8 mouse cellular contexts compared by ENCODE assay signal in genomic region chr17:35578211-35578610, GRCm38 (mm10). TPM values are rescaled to one million over a fixed set of nuclear protein-coding genes. Genes with fewer than 3 reads are reported as not detected.
DNase-seq lines count a peak whose midpoint lies in the region; ATAC-seq and TF ChIP-seq lines count a peak whose summit lies in the region.

No protein-coding gene starts in this region.

- H3K4me2 ChIP-seq in CH12.LX (ENCODE audit: insufficient read depth, low read depth, poor library complexity, severe bottlenecking): no peak overlapping the region
- H3K4me2 ChIP-seq in lung, embryonic 16.5 days (ENCODE audit: low read depth, low read length): no peak overlapping the region

- in situ Hi-C loops in CH12.LX (cut with MboI; ENCODE audit: low pct_ligation_motif_present, low pct_unique_long_range_greater_than_20kb, low sequenced_read_pairs): no loop called here

- no peak for TF ChIP-seq POLR2A in CH12.LX (IDR thresholded peaks at IDR 0.05; ENCODE audit: low read depth, low read length)

- 20% methylated on average over 6 of the region's 6 CpGs for WGBS in lung, embryonic 16.5 days

- peaks cover 0 to 8% of the 10 kb centered on the region in 2 experiments; a peak in 2 of 4 replicates for H3K4me1 ChIP-seq in CH12.LX (ENCODE audit: control insufficient read depth in 1 of 2, insufficient read depth in 2 of 2)
- peaks cover 2% of the 10 kb centered on the region; the same call in 1 of the 2 replicates for H3K4me1 ChIP-seq in lung, embryonic 16.5 days (replicated peaks; ENCODE audit: control insufficient read depth, insufficient read depth, low read length)

- no peaks in the 10 kb centered on the region for H3K79me2 ChIP-seq in CH12.LX (replicated peaks; ENCODE audit: control insufficient read depth, extremely low read depth, insufficient read depth, poor library complexity, severe bottlenecking)

- DNase-seq in 3T3-L1 (ENCODE audit: low read depth, low spot score) (peak; percentile 98), CH12.LX (ENCODE audit: extremely low read depth) (peak; percentile 88)
- DNase-seq in c-Kit-positive CD71-negative TER-119-negative erythroid progenitor cells, embryonic 14.5 days (ENCODE audit: low read depth): peak; percentile 95
- DNase-seq in frontal cortex, postnatal 36 days (ENCODE audit: low spot score in 2 of 2): peak; percentile 61 to 64
- peak; percentile 90 to 92 for DNase-seq in kidney, postnatal 4 days
- DNase-seq in right cerebral cortex, postnatal 25 days: peak; percentile 34
- peak; percentile 33 for DNase-seq in yolk sac, embryonic 10.5 days (ENCODE audit: low spot score)

- no peak overlapping the region for H3K9ac ChIP-seq in CH12.LX (ENCODE audit: insufficient read depth, low read depth)
- H3K9ac ChIP-seq in lung, embryonic 16.5 days (ENCODE audit: low read length): no peak overlapping the region

- ATAC-seq in lung, embryonic 16.5 days (ENCODE audit: low read depth): peak; percentile 74

- peaks cover 7% of the 10 kb centered on the region for H3K27me3 ChIP-seq in CH12.LX (replicated peaks)
- peaks cover 2% of the 10 kb centered on the region; the same call in 1 of the 2 replicates for H3K27me3 ChIP-seq in lung, embryonic 16.5 days (ENCODE audit: control insufficient read depth, insufficient read depth, low read depth, low read length)

- H3K27ac ChIP-seq in CH12.LX (ENCODE audit: insufficient read depth, low read depth): no peak overlapping the region
- no peak overlapping the region for H3K27ac ChIP-seq in lung, embryonic 16.5 days (ENCODE audit: low read length)

- no peaks in the 10 kb centered on the region for H3K36me3 ChIP-seq in CH12.LX (replicated peaks in 1 of 2; ENCODE audit: control insufficient read depth in 1 of 2, insufficient read depth in 1 of 2, low read length in 1 of 2)
- no peaks in the 10 kb centered on the region for H3K36me3 ChIP-seq in lung, embryonic 16.5 days (ENCODE audit: control insufficient read depth, insufficient read depth, low read length)

- H3K4me3 ChIP-seq in CH12.LX (replicated peaks in 1 of 3; ENCODE audit: low read depth in 2 of 3, low read length in 2 of 3, poor library complexity in 1 of 3): no peak overlapping the region
- H3K4me3 ChIP-seq in lung, embryonic 16.5 days (ENCODE audit: low read length): no peak overlapping the region

- dilution Hi-C loops in CH12.LX (cut with MboI; ENCODE audit: extremely low pct_ligation_motif_present, extremely low pct_unique_long_range_greater_than_20kb, low sequenced_read_pairs): no loop called here

- TF ChIP-seq EP300 in CH12.LX (IDR thresholded peaks at IDR 0.05; ENCODE audit: low read length): no peak

- peak; percentile 50 for TF ChIP-seq RAD21 in CH12.LX (IDR thresholded peaks at IDR 0.05; ENCODE audit: low read depth, low read length)

- peaks cover 5% of the 10 kb centered on the region for H3K9me3 ChIP-seq in CH12.LX (replicated peaks; ENCODE audit: low read length)
- no peaks in the 10 kb centered on the region for H3K9me3 ChIP-seq in lung, embryonic 16.5 days (ENCODE audit: control insufficient read depth, low read length)

- peak; percentile 99 for TF ChIP-seq CTCF in CH12.LX (conservative IDR thresholded peaks at IDR 0.05 in 1 of 2, IDR thresholded peaks at IDR 0.05 in 1 of 2; ENCODE audit: low read depth in 2 of 2, low read length in 2 of 2)

TF ChIP-seq in CH12.LX, 34 proteins besides CTCF, POLR2A, EP300 and RAD21:
- no peak for TF ChIP-seq ZKSCAN1 (IDR thresholded peaks at IDR 0.05; ENCODE audit: borderline replicate concordance, low read depth, low read length)
- no peak for TF ChIP-seq E2F4 (IDR thresholded peaks at IDR 0.05; ENCODE audit: insufficient replicate concordance, low read depth, low read length)
- no peak for TF ChIP-seq MXI1 (IDR thresholded peaks at IDR 0.05; ENCODE audit: low read depth, low read length)
- no peak for TF ChIP-seq MAFK (IDR thresholded peaks at IDR 0.05; ENCODE audit: insufficient replicate concordance, low read length)
- peak; percentile 63; the same call in 1 of the 2 replicates for TF ChIP-seq NELFE (IDR thresholded peaks at IDR 0.05; ENCODE audit: low read depth, low read length)
- TF ChIP-seq ETS1 (conservative IDR thresholded peaks at IDR 0.05; ENCODE audit: low read depth, low read length): no peak
- no peak for TF ChIP-seq CHD2 (IDR thresholded peaks at IDR 0.05; ENCODE audit: low read length)
- peak; percentile 32; the same call in 1 of the 2 replicates for TF ChIP-seq ZC3H11A (IDR thresholded peaks at IDR 0.05; ENCODE audit: low read depth, low read length)
- TF ChIP-seq CHD1 (IDR thresholded peaks at IDR 0.05; ENCODE audit: low read depth, low read length): no peak
- no peak for TF ChIP-seq MAX (IDR thresholded peaks at IDR 0.05; ENCODE audit: low read length)
- TF ChIP-seq JUND (conservative IDR thresholded peaks at IDR 0.05; ENCODE audit: low read depth, low read length): no peak; the same call in 1 of the 2 replicates
- no peak for TF ChIP-seq RCOR1 (conservative IDR thresholded peaks at IDR 0.05; ENCODE audit: low read depth, low read length)
- peak; percentile 37 for TF ChIP-seq HCFC1 (IDR thresholded peaks at IDR 0.05; ENCODE audit: low read depth, low read length)
- TF ChIP-seq KAT2A (IDR thresholded peaks at IDR 0.05; ENCODE audit: insufficient replicate concordance, low read length): no peak
- peak; percentile 46; the same call in 1 of the 2 replicates for TF ChIP-seq TCF12 (IDR thresholded peaks at IDR 0.05; ENCODE audit: low read depth, low read length)
- TF ChIP-seq USF2 (conservative IDR thresholded peaks at IDR 0.05; ENCODE audit: low read depth, low read length): no peak
- TF ChIP-seq SMC3 (IDR thresholded peaks at IDR 0.05; ENCODE audit: low read depth, low read length): peak; percentile 75
- no peak for TF ChIP-seq MYC (IDR thresholded peaks at IDR 0.05; ENCODE audit: low read depth, low read length)
- no peak for TF ChIP-seq USF1 (IDR thresholded peaks at IDR 0.05; ENCODE audit: low read depth, low read length)
- no peak for TF ChIP-seq NRF1 (IDR thresholded peaks at IDR 0.05; ENCODE audit: low read depth, low read length)
- TF ChIP-seq JUN (IDR thresholded peaks at IDR 0.05; ENCODE audit: insufficient read depth, low read depth, low read length): no peak
- no peak for TF ChIP-seq PAX5 (IDR thresholded peaks at IDR 0.05; ENCODE audit: low read length)
- TF ChIP-seq MEF2A (IDR thresholded peaks at IDR 0.05; ENCODE audit: borderline replicate concordance, low read depth, low read length): 0 out of 2 replicates have a peak, but pooled peaks have one; percentile 46
- no peak for TF ChIP-seq POLR2AphosphoS2 (IDR thresholded peaks at IDR 0.05; ENCODE audit: low read depth, low read length)
- no peak for TF ChIP-seq ELF1 (IDR thresholded peaks at IDR 0.05; ENCODE audit: low read depth, low read length)
- no peak for TF ChIP-seq GABPA (IDR thresholded peaks at IDR 0.05; ENCODE audit: insufficient replicate concordance, low read depth, low read length)
- TF ChIP-seq ZNF384 (IDR thresholded peaks at IDR 0.05; ENCODE audit: low read depth, low read length): peak; percentile 98
- TF ChIP-seq MAZ (IDR thresholded peaks at IDR 0.05; ENCODE audit: low read depth, low read length): no peak
- TF ChIP-seq TBP (conservative IDR thresholded peaks at IDR 0.05; ENCODE audit: low read depth, low read length): no peak
- TF ChIP-seq BHLHE40 (IDR thresholded peaks at IDR 0.05; ENCODE audit: low read depth, low read length): no peak
- TF ChIP-seq SIN3A (IDR thresholded peaks at IDR 0.05; ENCODE audit: low read length): peak; percentile 23; the same call in 1 of the 2 replicates
- TF ChIP-seq ZMIZ1 (IDR thresholded peaks at IDR 0.05; ENCODE audit: low read depth, low read length): no peak
- TF ChIP-seq IRF4 (IDR thresholded peaks at IDR 0.05; ENCODE audit: low read depth, low read length): peak; percentile 32; the same call in 1 of the 2 replicates
- no peak for TF ChIP-seq UBTF (IDR thresholded peaks at IDR 0.05; ENCODE audit: low read depth, low read length)

RNA-seq across cellular contexts. Expression of gene 2300002M23Rik, which starts 11.0 kb away (rescaled TPM):
- not detected in 2 replicates for total RNA-seq in CH12.LX (2012; rRNA removed)
- not detected in 2 replicates for total RNA-seq in CH12.LX (2014; rRNA removed)
- not detected in 2 replicates for polyA plus RNA-seq in CH12.LX (2012; ENCODE audit: insufficient read length, low read depth)
- polyA plus RNA-seq in lung, embryonic 16.5 days (2015; fragmentation: Nextera tagmentation; extraction: Ambion mirVana): 0.11 TPM in 1 of 2 replicates, not detected in the other

RNA-seq across cellular contexts. Expression of gene Sfta2, which starts 23.1 kb away (rescaled TPM):
- total RNA-seq in CH12.LX (2012; rRNA removed) (not detected in 2 replicates), CH12.LX (2014; rRNA removed) (not detected in 2 replicates)
- not detected in 2 replicates for polyA plus RNA-seq in CH12.LX (2012; ENCODE audit: insufficient read length, low read depth)
- polyA plus RNA-seq in lung, embryonic 16.5 days (2015; fragmentation: Nextera tagmentation; extraction: Ambion mirVana): 193 and 232 TPM in 2 replicates

RNA-seq across cellular contexts. Expression of gene Cdsn, which starts 26.3 kb away (rescaled TPM):
- total RNA-seq in CH12.LX (2012; rRNA removed): 0.46 and 0.76 TPM in 2 replicates
- total RNA-seq in CH12.LX (2014; rRNA removed): 0.08 and 0.17 TPM in 2 replicates
- 1.3 and 1.4 TPM in 2 replicates for polyA plus RNA-seq in CH12.LX (2012; ENCODE audit: insufficient read length, low read depth)
- 0.05 and 0.13 TPM in 2 replicates for polyA plus RNA-seq in lung, embryonic 16.5 days (2015; fragmentation: Nextera tagmentation; extraction: Ambion mirVana)

RNA-seq across cellular contexts. Expression of gene Psors1c2, which starts 45.2 kb away (rescaled TPM):
- total RNA-seq in CH12.LX (2012; rRNA removed) (not detected in 2 replicates), CH12.LX (2014; rRNA removed) (not detected in 2 replicates)
- 0.27 and 0.59 TPM in 2 replicates for polyA plus RNA-seq in CH12.LX (2012; ENCODE audit: insufficient read length, low read depth)
- polyA plus RNA-seq in lung, embryonic 16.5 days (2015; fragmentation: Nextera tagmentation; extraction: Ambion mirVana): 0.69 and 0.79 TPM in 2 replicates

RNA-seq across cellular contexts. Expression of gene Gm9573, which starts 48.2 kb away (rescaled TPM):
- total RNA-seq in CH12.LX (2012; rRNA removed) (not detected in 2 replicates), CH12.LX (2014; rRNA removed) (not detected in 2 replicates)
- polyA plus RNA-seq in CH12.LX (2012; ENCODE audit: insufficient read length, low read depth): not detected in 2 replicates
- polyA plus RNA-seq in lung, embryonic 16.5 days (2015; fragmentation: Nextera tagmentation; extraction: Ambion mirVana): 0.03 TPM in 1 of 2 replicates, not detected in the other

Comparison
In these comparisons a context has a peak if more than half of its experiments do, and no peak if none do; other contexts are left out.
1. DNase-seq: peak in every context shown above with its lines; median percentile 98 in 3T3-L1; 95 in c-Kit-positive CD71-negative TER-119-negative erythroid progenitor cells, embryonic 14.5 days; 91 in kidney, postnatal 4 days; 88 in CH12.LX; 62 in frontal cortex, postnatal 36 days; 34 in right cerebral cortex, postnatal 25 days; 33 in yolk sac, embryonic 10.5 days.
2. RNA of gene Sfta2, which starts 23.1 kb away (polyA plus RNA-seq): 193 to 232 TPM in lung, embryonic 16.5 days; not detected in CH12.LX; every median in the first group is over 100 times any median in the second.